9 mouse cellular contexts compared by ENCODE assay signal in genomic region chr7:19096421-19096976, GRCm38 (mm10). TPM values are rescaled to one million over a fixed set of nuclear protein-coding genes. Genes with fewer than 3 reads are reported as not detected.
DNase-seq lines count a peak whose midpoint lies in the region; ATAC-seq lines count a peak whose summit lies in the region.
"Had no signal": no experiment of that assay in that cellular context is flagged by ENCODE, and none has a peak within 500 bp of the region (broad histone marks: within the 10 kb centered on the region; RNA-seq: fewer than 3 reads in every experiment).

No protein-coding gene starts in this region.

- 53% methylated on average over 5 of the region's 5 CpGs for WGBS in liver, embryonic 11.5 days
- WGBS in forebrain, embryonic 13.5 days, result 55% methylated on average over 5 of the region's 5 CpGs
- WGBS in limb, embryonic 12.5 days, result 55% methylated on average over 5 of the region's 5 CpGs
- WGBS in neural tube, embryonic 14.5 days, result 73% methylated on average over 5 of the region's 5 CpGs

- peaks cover 59% of the 10 kb centered on the region for H3K27me3 ChIP-seq in liver, embryonic 11.5 days (replicated peaks; ENCODE audit: control insufficient read depth, insufficient read depth, low read length)
- H3K27me3 ChIP-seq in forebrain, embryonic 13.5 days, result peaks cover 10% of the 10 kb centered on the region
- H3K27me3 ChIP-seq in limb, embryonic 12.5 days, result peaks cover 7% of the 10 kb centered on the region; the same call in 1 of the 2 replicates
- H3K27me3 ChIP-seq in neural tube, embryonic 14.5 days (ENCODE audit: control insufficient read depth, insufficient read depth, low read length), result no peaks in the 10 kb centered on the region

- H3K9me3 ChIP-seq in liver, embryonic 11.5 days (ENCODE audit: control insufficient read depth, low read length), result no peaks in the 10 kb centered on the region
- H3K9me3 ChIP-seq in forebrain, embryonic 13.5 days (replicated peaks), result no peaks in the 10 kb centered on the region
- no peaks in the 10 kb centered on the region for H3K9me3 ChIP-seq in limb, embryonic 12.5 days
- H3K9me3 ChIP-seq in neural tube, embryonic 14.5 days (ENCODE audit: control insufficient read depth, low read length), result no peaks in the 10 kb centered on the region

- peak overlapping the region; percentile 95 for H3K4me2 ChIP-seq in liver, embryonic 11.5 days
- H3K4me2 ChIP-seq in forebrain, embryonic 13.5 days, result peak overlapping the region; percentile 99
- peak overlapping the region; percentile 92 for H3K4me2 ChIP-seq in limb, embryonic 12.5 days
- peak overlapping the region; percentile 95; the same call in 1 of the 2 replicates for H3K4me2 ChIP-seq in neural tube, embryonic 14.5 days (ENCODE audit: low read depth, low read length)

- H3K9ac ChIP-seq in liver, embryonic 11.5 days (ENCODE audit: low read depth, low read length), result peak overlapping the region; percentile 76; the same call in 1 of the 2 replicates
- H3K9ac ChIP-seq in forebrain, embryonic 13.5 days, result peak overlapping the region; percentile 84
- peak overlapping the region; percentile 94 for H3K9ac ChIP-seq in limb, embryonic 12.5 days (replicated peaks)
- no peak overlapping the region for H3K9ac ChIP-seq in neural tube, embryonic 14.5 days (replicated peaks; ENCODE audit: low read depth, low read length)

- H3K27ac ChIP-seq in liver, embryonic 11.5 days (ENCODE audit: low read depth, low read length), result no peak overlapping the region
- 0 out of 2 replicates have a peak overlapping the region, but pooled peaks have one; percentile 21 for H3K27ac ChIP-seq in forebrain, embryonic 13.5 days
- peak overlapping the region; percentile 98 for H3K27ac ChIP-seq in limb, embryonic 12.5 days
- no peak overlapping the region for H3K27ac ChIP-seq in neural tube, embryonic 14.5 days (ENCODE audit: low read depth, low read length)

- no peak for ATAC-seq in liver, embryonic 11.5 days (replicated peaks; ENCODE audit: low FRiP score)
- ATAC-seq in forebrain, embryonic 13.5 days, result no peak
- ATAC-seq in limb, embryonic 12.5 days (ENCODE audit: insufficient number of reproducible peaks, insufficient read depth, low FRiP score, low TSS enrichment, low read depth), result no peak
- no peak for ATAC-seq in neural tube, embryonic 14.5 days (ENCODE audit: low read depth)

- H3K4me1 ChIP-seq in liver, embryonic 11.5 days (replicated peaks; ENCODE audit: control insufficient read depth, insufficient read depth, low read length), result peaks cover 35% of the 10 kb centered on the region
- H3K4me1 ChIP-seq in forebrain, embryonic 13.5 days, result peaks cover 58% of the 10 kb centered on the region
- peaks cover 43% of the 10 kb centered on the region for H3K4me1 ChIP-seq in limb, embryonic 12.5 days (replicated peaks)
- H3K4me1 ChIP-seq in neural tube, embryonic 14.5 days (ENCODE audit: control insufficient read depth, insufficient read depth, low read length), result peaks cover 36% of the 10 kb centered on the region

- H3K36me3 ChIP-seq in liver, embryonic 11.5 days (ENCODE audit: control insufficient read depth, insufficient read depth, low read length), result peaks cover 2% of the 10 kb centered on the region; the same call in 1 of the 2 replicates
- H3K36me3 ChIP-seq in forebrain, embryonic 13.5 days (ENCODE audit: poor library complexity, severe bottlenecking), result peaks cover 13% of the 10 kb centered on the region; the same call in 1 of the 2 replicates
- peaks cover 15% of the 10 kb centered on the region for H3K36me3 ChIP-seq in limb, embryonic 12.5 days
- H3K36me3 ChIP-seq in neural tube, embryonic 14.5 days (ENCODE audit: control insufficient read depth, insufficient read depth, low read length), result no peaks in the 10 kb centered on the region

- no peak for DNase-seq in liver, embryonic 11.5 days (ENCODE audit: low spot score)
- DNase-seq in liver, result no peak
- DNase-seq in frontal cortex, postnatal 14 days (ENCODE audit: low spot score in 2 of 2), result no peak
- no peak for DNase-seq in left cerebral cortex, postnatal 14 days (ENCODE audit: low spot score in 2 of 2)
- DNase-seq in MN1 (ENCODE audit: low spot score), result no peak
- DNase-seq: cerebellum, adult 2 months had no signal

- peak overlapping the region; percentile 66 for H3K4me3 ChIP-seq in liver, embryonic 11.5 days (ENCODE audit: low read depth, low read length)
- H3K4me3 ChIP-seq in forebrain, embryonic 13.5 days, result peak overlapping the region; percentile 66
- peak overlapping the region; percentile 85 for H3K4me3 ChIP-seq in limb, embryonic 12.5 days (replicated peaks)
- H3K4me3 ChIP-seq in neural tube, embryonic 14.5 days (ENCODE audit: low read depth, low read length), result peak overlapping the region; percentile 48; the same call in 1 of the 2 replicates

- intact Hi-C loops in left cerebral cortex, postnatal 14 days (cut with DNase I), result no loop called here

RNA-seq across cellular contexts. Expression of gene Six5, which starts 2.1 kb away (rescaled TPM):
- polyA plus RNA-seq in liver, embryonic 11.5 days (2014; fragmentation: Nextera tagmentation; extraction: Ambion mirVana), result 3.7 and 4.3 TPM in 2 replicates
- polyA plus RNA-seq in forebrain, embryonic 13.5 days (2015; fragmentation: Nextera tagmentation; extraction: Ambion mirVana), result 3.5 and 4.1 TPM in 2 replicates
- 11.2 and 12.5 TPM in 2 replicates for polyA plus RNA-seq in limb, embryonic 12.5 days (2016; fragmentation: Nextera tagmentation; extraction: Ambion mirVana)
- 1.3 and 2.4 TPM in 2 replicates for polyA plus RNA-seq in neural tube, embryonic 14.5 days (2014; fragmentation: Nextera tagmentation; extraction: Ambion mirVana)
- 1 to 10 TPM; 1.6 TPM for total RNA-seq in left cerebral cortex, postnatal 14 days (2021)

RNA-seq across cellular contexts. Expression of gene Dmpk, which starts 12.8 kb away (rescaled TPM):
- polyA plus RNA-seq in liver, embryonic 11.5 days (2014; fragmentation: Nextera tagmentation; extraction: Ambion mirVana), result 12.4 and 13.9 TPM in 2 replicates
- polyA plus RNA-seq in forebrain, embryonic 13.5 days (2015; fragmentation: Nextera tagmentation; extraction: Ambion mirVana), result 8.3 and 9.4 TPM in 2 replicates
- 17.7 and 18.9 TPM in 2 replicates for polyA plus RNA-seq in limb, embryonic 12.5 days (2016; fragmentation: Nextera tagmentation; extraction: Ambion mirVana)
- 7.1 and 9.4 TPM in 2 replicates for polyA plus RNA-seq in neural tube, embryonic 14.5 days (2014; fragmentation: Nextera tagmentation; extraction: Ambion mirVana)
- total RNA-seq in left cerebral cortex, postnatal 14 days (2021), result 10 to 100 TPM; 34.3 to 36.7 TPM

RNA-seq across cellular contexts. Expression of gene Dmwd, which starts 20.5 kb away (rescaled TPM):
- polyA plus RNA-seq in liver, embryonic 11.5 days (2014; fragmentation: Nextera tagmentation; extraction: Ambion mirVana), result 10.2 and 12.8 TPM in 2 replicates
- polyA plus RNA-seq in forebrain, embryonic 13.5 days (2015; fragmentation: Nextera tagmentation; extraction: Ambion mirVana), result 20.6 and 22.6 TPM in 2 replicates
- 17.9 and 21.6 TPM in 2 replicates for polyA plus RNA-seq in limb, embryonic 12.5 days (2016; fragmentation: Nextera tagmentation; extraction: Ambion mirVana)
- 30.2 and 35.2 TPM in 2 replicates for polyA plus RNA-seq in neural tube, embryonic 14.5 days (2014; fragmentation: Nextera tagmentation; extraction: Ambion mirVana)
- 100 to 1,000 TPM; 151 to 162 TPM for total RNA-seq in left cerebral cortex, postnatal 14 days (2021)

RNA-seq across cellular contexts. Expression of gene Gm4969, which starts 21.7 kb away (rescaled TPM):
- polyA plus RNA-seq in liver, embryonic 11.5 days (2014; fragmentation: Nextera tagmentation; extraction: Ambion mirVana), result 1.2 and 1.9 TPM in 2 replicates
- polyA plus RNA-seq in forebrain, embryonic 13.5 days (2015; fragmentation: Nextera tagmentation; extraction: Ambion mirVana), result 1.2 and 1.4 TPM in 2 replicates
- 3.3 and 3.5 TPM in 2 replicates for polyA plus RNA-seq in limb, embryonic 12.5 days (2016; fragmentation: Nextera tagmentation; extraction: Ambion mirVana)
- 5.9 and 9.9 TPM in 2 replicates for polyA plus RNA-seq in neural tube, embryonic 14.5 days (2014; fragmentation: Nextera tagmentation; extraction: Ambion mirVana)
- total RNA-seq in left cerebral cortex, postnatal 14 days (2021), result under 1 TPM; 0.48 to 0.76 TPM

RNA-seq across cellular contexts. Expression of gene Fbxo46, which starts 23.2 kb away (rescaled TPM):
- polyA plus RNA-seq in liver, embryonic 11.5 days (2014; fragmentation: Nextera tagmentation; extraction: Ambion mirVana), result 9.9 TPM in 2 replicates
- 19.1 and 22.2 TPM in 2 replicates for polyA plus RNA-seq in forebrain, embryonic 13.5 days (2015; fragmentation: Nextera tagmentation; extraction: Ambion mirVana)
- 19.3 and 19.6 TPM in 2 replicates for polyA plus RNA-seq in limb, embryonic 12.5 days (2016; fragmentation: Nextera tagmentation; extraction: Ambion mirVana)
- 11.6 and 13.1 TPM in 2 replicates for polyA plus RNA-seq in neural tube, embryonic 14.5 days (2014; fragmentation: Nextera tagmentation; extraction: Ambion mirVana)
- total RNA-seq in left cerebral cortex, postnatal 14 days (2021), result 10 to 100 TPM; 11.5 to 12.6 TPM

Comparison
In these comparisons a context has a peak if more than half of its experiments do, and no peak if none do; other contexts are left out.
1. H3K27ac ChIP-seq: peak in forebrain, embryonic 13.5 days (single experiment) and limb, embryonic 12.5 days (single experiment); none in liver, embryonic 11.5 days (single experiment) and neural tube, embryonic 14.5 days (single experiment).
2. Peak in every context shown above with its lines, with median percentiles within 50 percentile points of each other: H3K4me2 ChIP-seq and H3K4me3 ChIP-seq.